Mouse (Mus musculus) lung, postnatal 4 days (tissue): ENCODE results near the gene Rgs5.
A peak's percentile ranks its signal among the peaks of the same experiment; 100 is the strongest.

Source experiments
- DNase-seq, 2 experiments: peaks; one replicate each; pipeline ENCODE4 v3.0.0; 2021

Rgs5 gene

DNA sequence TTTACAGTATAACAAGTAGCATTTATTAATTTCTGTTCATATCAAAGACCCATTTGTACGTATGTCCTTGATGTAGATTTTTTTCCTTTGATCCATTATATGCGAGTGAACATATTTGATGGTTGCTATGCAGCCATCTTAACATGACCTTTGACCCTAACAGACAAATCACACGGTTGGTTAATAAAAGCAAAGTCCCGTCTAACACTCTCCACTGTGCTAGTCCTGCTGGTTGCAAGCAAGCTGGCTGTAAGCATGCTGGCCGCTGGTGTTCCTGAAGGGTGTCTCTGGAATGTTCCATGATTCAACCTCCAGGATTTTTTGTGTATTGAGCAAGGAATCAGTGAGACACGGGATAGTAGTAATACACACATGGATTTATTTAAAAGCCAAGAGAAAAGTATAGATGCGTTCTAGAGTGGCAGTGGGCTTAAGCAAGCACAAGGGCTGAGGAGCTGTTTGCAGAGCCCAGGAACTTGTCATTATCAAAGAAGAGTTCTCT lies 75.3 kb downstream of the Rgs5 start:
- DNase-seq, result no peak

DNA sequence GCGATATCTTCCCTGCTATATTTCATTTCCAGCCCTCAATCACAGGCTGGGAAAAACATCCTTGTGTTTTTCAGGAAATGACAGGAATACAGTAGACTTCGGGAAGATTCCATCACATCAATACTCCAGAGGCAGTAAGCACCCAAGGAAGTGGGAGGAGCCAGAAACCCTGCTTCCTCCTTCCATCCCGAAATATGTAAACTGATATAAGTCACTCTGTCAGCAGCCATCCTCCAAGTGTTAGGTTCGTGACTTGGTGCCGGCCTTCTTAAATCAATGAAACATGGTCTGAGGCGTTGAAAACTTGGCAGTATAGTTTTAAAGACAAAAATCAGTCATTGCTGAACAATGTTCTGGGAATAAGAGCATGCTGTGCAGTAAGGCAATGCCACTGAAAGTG lies 80.8 kb downstream of the Rgs5 start:
- peak; percentile 9 to 23 for DNase-seq

DNA sequence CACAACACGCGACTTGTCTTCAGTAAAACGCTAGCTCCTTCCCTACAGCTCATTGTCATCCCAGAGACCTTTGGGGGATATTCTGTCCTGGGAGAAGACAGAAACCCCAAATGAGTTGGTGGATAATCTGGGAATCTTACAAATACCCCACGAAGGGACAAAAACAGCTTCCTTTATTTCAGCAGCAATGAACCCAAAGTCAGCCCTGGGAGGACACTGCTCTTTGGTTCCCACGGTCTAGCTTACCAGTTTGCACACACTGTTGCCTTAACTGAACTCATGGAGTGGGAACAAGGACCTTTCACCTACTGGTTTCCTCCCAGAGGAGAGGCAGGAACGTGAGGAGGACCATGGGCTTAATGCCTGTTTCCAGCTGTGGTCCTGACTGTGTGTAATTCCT lies 81.9 kb downstream of the Rgs5 start:
- DNase-seq, result peak in 1 of 2 experiments; percentile 24

DNA sequence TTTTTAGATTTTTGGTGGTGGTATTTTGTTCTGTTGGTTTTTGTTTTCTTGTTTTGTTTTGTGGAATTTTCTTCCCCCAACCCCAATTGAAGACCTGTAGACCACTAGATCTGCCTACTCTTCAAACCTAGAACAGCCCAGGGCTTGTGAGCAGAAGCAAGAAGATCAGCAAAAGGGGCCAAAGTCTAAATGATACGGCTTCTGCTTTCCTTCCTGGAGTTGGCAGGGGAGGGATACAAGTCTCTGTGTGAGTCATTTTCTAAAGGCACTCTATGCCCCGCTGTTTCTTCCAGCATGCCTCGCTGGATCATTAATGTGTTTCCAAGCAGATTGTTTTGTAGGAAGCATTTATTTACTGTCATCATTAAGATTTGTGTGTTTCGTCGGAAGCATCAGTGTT lies 85.8 kb downstream of the Rgs5 start:
- DNase-seq, result no peak
